Mouse (Mus musculus): ENCODE measurements around the gene Jazf1. TPM values are rescaled to one million over a fixed set of nuclear protein-coding genes. Genes with fewer than 3 reads are reported as not detected.

Jazf1 gene
- total and polyA plus RNA-seq, 2 experiments, result 0.48 to 0.74 TPM

DNA sequence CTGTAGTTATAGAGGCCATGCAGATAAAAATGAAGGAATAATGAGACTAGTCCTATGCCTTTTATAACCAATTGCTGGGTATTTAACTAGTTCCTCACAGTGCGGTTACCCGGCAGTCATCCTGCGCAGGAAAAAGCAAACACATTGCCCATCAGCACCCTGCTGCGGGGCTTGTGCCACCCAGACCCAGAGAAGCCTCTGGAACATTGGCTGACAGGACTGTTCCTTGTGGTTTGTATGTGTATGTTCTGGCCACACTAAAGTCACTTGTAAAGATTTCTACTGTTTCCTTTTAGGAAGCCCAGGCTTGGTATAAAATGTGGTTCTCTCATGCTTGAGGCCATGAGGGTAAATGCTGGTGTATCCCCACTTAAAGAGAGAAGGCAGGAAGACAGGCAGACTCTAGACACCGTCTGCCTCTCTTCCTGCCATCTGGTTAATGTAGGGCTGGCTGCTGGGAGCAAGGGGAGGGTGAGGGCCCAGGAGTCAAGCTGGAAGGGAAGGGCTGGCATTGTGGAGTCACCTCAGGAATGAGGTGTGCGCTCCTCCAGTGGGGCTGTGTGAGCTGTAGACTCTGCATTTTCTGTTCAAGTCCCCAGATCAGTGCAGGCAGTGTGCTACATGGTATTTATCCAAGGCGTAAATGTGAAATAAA is 116.4 kb downstream of the Jazf1 start:
- H3K36me3 ChIP-seq (ENCODE audit: control insufficient read depth, insufficient read depth, low read length), result no peaks in the 10 kb centered on the region
- no peak for DNase-seq (ENCODE audit: extremely low read depth, low read depth, low spot score)
- no peaks in the 10 kb centered on the region for H3K79me2 ChIP-seq (ENCODE audit: control insufficient read depth, insufficient read depth, low read length)
- H3K9ac ChIP-seq (ENCODE audit: low read depth, low read length), result no peak overlapping the region
- no peaks in the 10 kb centered on the region for H3K27me3 ChIP-seq (ENCODE audit: control insufficient read depth, insufficient read depth, low read length)
- TF ChIP-seq CTCF (IDR thresholded peaks at IDR 0.05; ENCODE audit: low read depth, low read length), result no peak
- no peak for TF ChIP-seq POLR2A (IDR thresholded peaks at IDR 0.05; ENCODE audit: extremely low read depth, insufficient read depth, low read length)
- no peak overlapping the region for H3K27ac ChIP-seq (replicated peaks; ENCODE audit: insufficient read depth, low read depth, low read length)
- H3K4me1 ChIP-seq (ENCODE audit: control insufficient read depth, insufficient read depth, low read length), result no peaks in the 10 kb centered on the region
- whole genome bisulfite sequencing, result 94% methylated on average over 7 of the region's 7 CpGs
- H3K4me3 ChIP-seq (ENCODE audit: insufficient read depth, low read depth, low read length), result no peak overlapping the region

DNA sequence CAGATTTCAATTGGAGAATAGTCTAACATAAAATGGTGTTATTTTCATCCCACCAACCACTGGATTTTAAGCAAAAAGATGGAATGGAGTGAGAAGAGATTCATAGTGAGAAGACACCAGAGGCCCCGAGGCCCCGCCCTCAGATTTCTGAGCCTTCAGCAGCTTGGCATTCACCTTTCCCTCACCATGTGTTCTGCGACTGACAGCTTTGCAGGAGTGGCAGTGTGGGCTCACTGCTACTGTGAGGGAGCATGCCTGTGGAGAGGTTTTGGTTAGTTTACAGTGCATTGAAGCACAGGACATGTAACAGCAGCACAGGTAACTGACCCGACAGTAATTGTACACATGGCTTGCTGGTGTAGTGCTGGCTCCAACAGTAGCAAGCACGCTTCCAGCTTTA is 118.1 kb downstream of the Jazf1 start:
- no peaks in the 10 kb centered on the region for H3K79me2 ChIP-seq (ENCODE audit: control insufficient read depth, insufficient read depth, low read length)
- no peaks in the 10 kb centered on the region for H3K36me3 ChIP-seq (ENCODE audit: control insufficient read depth, insufficient read depth, low read length)
- no peak overlapping the region for H3K4me3 ChIP-seq (ENCODE audit: insufficient read depth, low read depth, low read length)
- no peak overlapping the region for H3K9ac ChIP-seq (ENCODE audit: low read depth, low read length)
- H3K4me1 ChIP-seq (ENCODE audit: control insufficient read depth, insufficient read depth, low read length), result no peaks in the 10 kb centered on the region
- no peak overlapping the region for H3K27ac ChIP-seq (replicated peaks; ENCODE audit: insufficient read depth, low read depth, low read length)
- no peak for DNase-seq (ENCODE audit: extremely low read depth, low read depth, low spot score)
- TF ChIP-seq CTCF (IDR thresholded peaks at IDR 0.05; ENCODE audit: low read depth, low read length) (no peak), POLR2A (IDR thresholded peaks at IDR 0.05; ENCODE audit: extremely low read depth, insufficient read depth, low read length) (no peak)
- no peaks in the 10 kb centered on the region for H3K27me3 ChIP-seq (ENCODE audit: control insufficient read depth, insufficient read depth, low read length)
- WGBS, result 90% methylated on average over 5 of the region's 5 CpGs

DNA sequence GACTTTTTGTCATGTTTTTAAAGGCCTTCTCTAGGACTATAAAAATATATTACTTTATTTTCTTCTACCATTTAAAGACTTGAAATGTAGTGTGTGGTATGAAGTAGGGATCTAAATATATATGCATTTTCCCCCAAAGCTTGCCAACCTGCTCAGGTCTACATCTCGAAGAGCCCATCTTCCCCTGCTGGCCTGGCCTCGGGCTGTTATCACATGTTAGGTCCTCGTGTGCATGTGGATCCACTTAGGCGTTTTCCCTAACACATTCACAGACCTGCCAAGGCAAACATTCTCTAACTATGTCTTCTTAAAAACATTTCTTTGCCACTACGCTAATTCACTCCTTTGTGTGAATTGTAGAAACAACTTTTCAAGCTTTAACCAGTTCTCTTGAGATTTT is 125.9 kb downstream of the Jazf1 start:
- Histone ChIP-seq H3K9ac (ENCODE audit: low read depth, low read length) (no peak overlapping the region), H3K27ac (replicated peaks; ENCODE audit: insufficient read depth, low read depth, low read length) (no peak overlapping the region), H3K4me1 (ENCODE audit: control insufficient read depth, insufficient read depth, low read length) (no peaks in the 10 kb centered on the region), H3K4me3 (ENCODE audit: insufficient read depth, low read depth, low read length) (no peak overlapping the region), H3K36me3 (ENCODE audit: control insufficient read depth, insufficient read depth, low read length) (no peaks in the 10 kb centered on the region), H3K79me2 (ENCODE audit: control insufficient read depth, insufficient read depth, low read length) (no peaks in the 10 kb centered on the region), H3K27me3 (ENCODE audit: control insufficient read depth, insufficient read depth, low read length) (no peaks in the 10 kb centered on the region)
- no peak for TF ChIP-seq POLR2A (IDR thresholded peaks at IDR 0.05; ENCODE audit: extremely low read depth, insufficient read depth, low read length)
- no peak for TF ChIP-seq CTCF (IDR thresholded peaks at IDR 0.05; ENCODE audit: low read depth, low read length)
- DNase-seq (ENCODE audit: extremely low read depth, low read depth, low spot score), result no peak
- 85% methylated on average over 5 of the region's 5 CpGs for WGBS

DNA sequence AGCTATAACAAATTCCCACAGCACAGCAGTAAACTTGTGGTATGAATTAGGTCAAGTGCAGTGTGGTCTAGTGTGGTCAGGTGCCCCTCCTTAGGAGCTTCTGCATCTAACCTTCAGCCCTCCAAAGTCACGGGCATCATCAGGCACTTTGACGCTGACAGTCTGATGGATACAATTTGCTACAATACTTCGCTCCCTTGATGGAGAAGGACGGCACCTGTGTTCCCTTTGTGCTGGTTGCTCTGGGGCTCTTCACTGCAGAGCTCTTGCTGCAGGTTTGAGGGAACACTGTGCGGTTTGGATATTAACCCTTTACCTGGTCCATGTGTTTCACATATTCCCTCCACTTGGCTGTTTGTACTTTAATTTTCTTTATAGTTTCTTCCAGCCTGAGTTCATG is 126.3 kb downstream of the Jazf1 start:
- Histone ChIP-seq H3K9ac (ENCODE audit: low read depth, low read length) (no peak overlapping the region), H3K27me3 (ENCODE audit: control insufficient read depth, insufficient read depth, low read length) (no peaks in the 10 kb centered on the region), H3K4me3 (ENCODE audit: insufficient read depth, low read depth, low read length) (no peak overlapping the region), H3K36me3 (ENCODE audit: control insufficient read depth, insufficient read depth, low read length) (no peaks in the 10 kb centered on the region), H3K27ac (replicated peaks; ENCODE audit: insufficient read depth, low read depth, low read length) (no peak overlapping the region), H3K4me1 (ENCODE audit: control insufficient read depth, insufficient read depth, low read length) (no peaks in the 10 kb centered on the region), H3K79me2 (ENCODE audit: control insufficient read depth, insufficient read depth, low read length) (no peaks in the 10 kb centered on the region)
- DNase-seq (ENCODE audit: extremely low read depth, low read depth, low spot score), result no peak
- 89% methylated on average over 5 of the region's 5 CpGs for whole genome bisulfite sequencing
- TF ChIP-seq POLR2A (IDR thresholded peaks at IDR 0.05; ENCODE audit: extremely low read depth, insufficient read depth, low read length), result no peak
- TF ChIP-seq CTCF (IDR thresholded peaks at IDR 0.05; ENCODE audit: low read depth, low read length), result no peak

DNA sequence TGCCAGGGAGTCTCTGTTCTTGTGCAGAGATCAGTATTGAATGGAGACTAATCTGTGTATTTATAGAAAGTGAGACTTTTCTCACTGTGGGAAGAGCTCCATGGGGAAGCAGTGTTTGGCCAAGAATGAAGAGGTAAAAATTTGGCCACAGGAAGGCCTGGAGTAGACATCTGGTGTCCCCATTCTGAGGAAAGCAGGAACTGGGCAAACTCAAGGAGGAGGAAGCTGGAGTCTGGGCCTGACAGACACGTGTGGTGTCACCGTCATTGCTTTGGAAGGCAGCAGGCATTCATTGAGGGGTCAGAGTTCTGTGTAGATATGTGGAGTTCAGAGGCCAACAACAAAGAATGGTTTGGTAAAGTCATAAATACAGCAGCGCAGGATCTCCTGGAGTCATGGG is 130.5 kb downstream of the Jazf1 start:
- Histone ChIP-seq H3K4me1 (ENCODE audit: control insufficient read depth, insufficient read depth, low read length) (no peaks in the 10 kb centered on the region), H3K36me3 (ENCODE audit: control insufficient read depth, insufficient read depth, low read length) (no peaks in the 10 kb centered on the region), H3K4me3 (ENCODE audit: insufficient read depth, low read depth, low read length) (no peak overlapping the region), H3K27ac (replicated peaks; ENCODE audit: insufficient read depth, low read depth, low read length) (no peak overlapping the region), H3K9ac (ENCODE audit: low read depth, low read length) (no peak overlapping the region), H3K79me2 (ENCODE audit: control insufficient read depth, insufficient read depth, low read length) (no peaks in the 10 kb centered on the region), H3K27me3 (ENCODE audit: control insufficient read depth, insufficient read depth, low read length) (no peaks in the 10 kb centered on the region)
- TF ChIP-seq POLR2A (IDR thresholded peaks at IDR 0.05; ENCODE audit: extremely low read depth, insufficient read depth, low read length), result no peak
- no peak for TF ChIP-seq CTCF (IDR thresholded peaks at IDR 0.05; ENCODE audit: low read depth, low read length)
- DNase-seq (ENCODE audit: extremely low read depth, low read depth, low spot score), result no peak
- WGBS, result 61% methylated on average over 3 of the region's 3 CpGs

DNA sequence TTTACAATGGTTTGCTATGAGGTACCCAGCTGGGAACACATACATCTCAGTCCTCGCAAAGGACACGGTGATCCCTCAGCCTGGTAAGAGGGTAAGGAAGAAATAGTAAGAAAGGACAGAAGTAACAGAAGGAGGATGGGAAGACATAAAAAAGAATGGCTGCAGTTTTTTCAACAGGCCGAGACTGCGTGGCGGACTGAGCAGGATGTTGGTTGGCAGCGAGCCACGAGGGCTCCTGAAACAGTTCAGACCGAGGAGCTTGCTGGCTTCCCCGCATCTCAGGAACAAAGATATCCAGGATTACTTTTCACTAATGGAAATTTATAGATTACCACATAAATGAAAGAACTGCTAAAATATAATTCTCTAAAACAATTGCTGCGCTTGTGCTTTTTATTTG is 131.4 kb downstream of the Jazf1 start:
- Histone ChIP-seq H3K4me3 (ENCODE audit: insufficient read depth, low read depth, low read length) (no peak overlapping the region), H3K79me2 (ENCODE audit: control insufficient read depth, insufficient read depth, low read length) (no peaks in the 10 kb centered on the region), H3K27me3 (ENCODE audit: control insufficient read depth, insufficient read depth, low read length) (no peaks in the 10 kb centered on the region), H3K27ac (replicated peaks; ENCODE audit: insufficient read depth, low read depth, low read length) (no peak overlapping the region), H3K9ac (ENCODE audit: low read depth, low read length) (no peak overlapping the region), H3K36me3 (ENCODE audit: control insufficient read depth, insufficient read depth, low read length) (no peaks in the 10 kb centered on the region), H3K4me1 (ENCODE audit: control insufficient read depth, insufficient read depth, low read length) (no peaks in the 10 kb centered on the region)
- DNase-seq (ENCODE audit: extremely low read depth, low read depth, low spot score), result no peak
- 75% methylated on average over 10 of the region's 10 CpGs for WGBS
- no peak for TF ChIP-seq POLR2A (IDR thresholded peaks at IDR 0.05; ENCODE audit: extremely low read depth, insufficient read depth, low read length)
- no peak for TF ChIP-seq CTCF (IDR thresholded peaks at IDR 0.05; ENCODE audit: low read depth, low read length)
